Mouse (Mus musculus) retina, adult 2 months (tissue): ENCODE measurements at regions not wholly inside any gene's neighbourhood (a gene's known extent, or its start where the extent isn't known, plus 50 kb on each side); places are given as distances from the start of the nearest gene placed in this dataset.

Experiments
- DNase-seq: peaks from one replicate; pipeline ENCODE4 v3.0.0-alpha.2; 2012; ENCODE audit warnings: low read depth, low spot score

- no peak for DNase-seq
These were observed 237.1 kb upstream of the Zdhhc25 start for GRCm38 (mm10) chr15:88362966-88363365.

GRCm38 (mm10) chr15:88370366-88370765, 229.7 kb upstream of the Zdhhc25 start:
- DNase-seq, result no peak

GRCm38 (mm10) chr15:88372039-88372438, 228.1 kb upstream of the Zdhhc25 start:
- DNase-seq, result no peak

- DNase-seq, result no peak
These were observed 226.2 kb upstream of the Zdhhc25 start for GRCm38 (mm10) chr15:88373923-88374322.

GRCm38 (mm10) chr15:88379342-88379741, 220.8 kb upstream of the Zdhhc25 start:
- no peak for DNase-seq

GRCm38 (mm10) chr15:88379951-88380623, 220.0 kb upstream of the Zdhhc25 start:
- DNase-seq, result no peak

- no peak for DNase-seq
These were observed 218.7 kb upstream of the Zdhhc25 start for GRCm38 (mm10) chr15:88381419-88381818.

- DNase-seq, result no peak
These were observed 214.2 kb upstream of the Zdhhc25 start for GRCm38 (mm10) chr15:88385943-88386342.

- no peak for DNase-seq
These were observed 213.4 kb upstream of the Zdhhc25 start for GRCm38 (mm10) chr15:88386711-88387110.

- no peak for DNase-seq
These were observed 208.3 kb upstream of the Zdhhc25 start for GRCm38 (mm10) chr15:88391822-88392221.

GRCm38 (mm10) chr15:88399064-88399463, 201.0 kb upstream of the Zdhhc25 start:
- no peak for DNase-seq

- DNase-seq, result no peak
These were observed 200.1 kb upstream of the Zdhhc25 start for GRCm38 (mm10) chr15:88399989-88400388.

GRCm38 (mm10) chr15:88400787-88401186, 199.3 kb upstream of the Zdhhc25 start:
- DNase-seq, result no peak

GRCm38 (mm10) chr15:88408461-88409379, 191.4 kb upstream of the Zdhhc25 start:
- no peak for DNase-seq

- no peak for DNase-seq
These were observed 185.9 kb upstream of the Zdhhc25 start for GRCm38 (mm10) chr15:88414206-88414605.

- DNase-seq, result no peak
These were observed 181.2 kb upstream of the Zdhhc25 start for GRCm38 (mm10) chr15:88418881-88419280.

GRCm38 (mm10) chr15:88428441-88428840, 171.7 kb upstream of the Zdhhc25 start:
- no peak for DNase-seq

- DNase-seq, result no peak
These were observed 169.2 kb upstream of the Zdhhc25 start for GRCm38 (mm10) chr15:88430941-88431340.

GRCm38 (mm10) chr15:88448272-88448671, 151.8 kb upstream of the Zdhhc25 start:
- no peak for DNase-seq

GRCm38 (mm10) chr15:88451241-88451640, 148.9 kb upstream of the Zdhhc25 start:
- DNase-seq, result no peak

- no peak for DNase-seq
These were observed 132.0 kb upstream of the Zdhhc25 start for GRCm38 (mm10) chr15:88468107-88468506.

GRCm38 (mm10) chr15:88468810-88469209, 131.3 kb upstream of the Zdhhc25 start:
- peak; percentile 25 for DNase-seq
